Mouse (Mus musculus): ENCODE results near the gene Gm17581.

DNA sequence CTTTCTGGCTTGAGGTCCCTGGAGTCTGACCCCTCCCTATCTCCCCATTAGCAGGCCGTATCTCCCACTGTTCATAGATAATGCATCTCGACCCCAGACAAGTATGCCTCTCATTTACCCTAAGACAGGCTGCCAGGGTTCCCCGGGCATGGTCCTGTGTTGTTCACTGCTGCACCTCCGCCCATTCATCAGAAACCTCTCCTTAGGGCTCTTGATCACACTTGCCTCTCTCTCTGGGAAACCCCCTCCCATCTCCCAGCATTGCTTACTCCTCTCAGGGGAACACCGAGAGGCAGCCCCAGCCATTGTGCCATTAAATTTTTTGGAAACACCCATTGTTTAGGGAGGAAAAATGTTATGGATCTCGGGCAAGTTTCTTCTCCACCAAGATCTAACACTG is 42.3 kb upstream of the Gm17581 start:
- TF ChIP-seq CTCF (IDR thresholded peaks at IDR 0.05; ENCODE audit: insufficient read depth, low read length) (no peak), POLR2A (IDR thresholded peaks at IDR 0.05; ENCODE audit: borderline replicate concordance, extremely low read depth, low read depth, low read length) (no peak)
